Mouse (Mus musculus): ENCODE data around the gene Tpt1. TPM values are rescaled to one million over a fixed set of nuclear protein-coding genes. Genes with fewer than 3 reads are reported as not detected.
"Not testable (repeated sequence)": the region's sequence is repeated elsewhere in the genome, so short reads cannot be mapped to it uniquely, and the experiment has no call there.

Gene Tpt1
- polyA plus RNA-seq, 1 experiment from 2014 or later = 1,072 TPM

DNA sequence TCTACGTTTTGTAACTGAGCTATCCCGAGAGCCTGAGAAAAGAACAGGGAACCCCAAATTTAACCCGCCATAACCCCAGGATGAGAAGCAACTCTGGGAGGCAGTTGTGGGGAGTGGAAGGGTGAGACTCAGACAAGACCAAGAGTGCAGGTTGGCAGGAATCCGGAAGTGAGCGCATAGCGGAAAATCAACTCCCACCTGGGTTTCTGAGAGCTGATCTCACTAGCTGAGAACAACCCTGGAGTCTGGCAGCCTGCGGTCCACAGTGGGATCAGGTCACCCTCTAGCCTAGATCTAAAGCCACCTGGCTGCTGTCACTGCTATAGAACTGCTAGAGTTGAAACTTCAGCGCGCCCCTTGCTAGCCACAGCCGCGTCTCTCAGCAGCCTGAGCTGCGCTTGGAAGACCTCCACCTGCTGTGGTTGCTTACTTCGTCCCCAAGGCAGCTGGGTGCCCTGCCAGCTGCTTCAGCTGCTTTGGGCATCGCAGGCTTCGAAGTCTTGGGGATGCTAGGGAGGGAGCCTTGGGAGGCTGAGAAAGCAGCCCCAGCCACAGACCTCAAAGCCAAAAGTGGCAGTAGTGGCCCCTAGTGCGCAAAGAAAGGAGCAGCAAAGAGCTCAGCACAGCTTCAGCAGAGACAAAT lies 10.0 kb upstream of the Tpt1 start:
- peak; percentile 48; the same call in 1 of the 2 replicates for ATAC-seq (ENCODE audit: low FRiP score)
- Histone ChIP-seq H3K27me3 (ENCODE audit: control insufficient read depth, insufficient read depth, low read length) (no peaks in the 10 kb centered on the region), H3K4me2 (replicated peaks; ENCODE audit: low read depth, low read length) (peak overlapping the region; percentile 64), H3K9ac (ENCODE audit: low read depth, low read length) (peak overlapping the region; percentile 77), H3K27ac (ENCODE audit: low read depth, low read length) (peak overlapping the region; percentile 80), H3K4me1 (replicated peaks; ENCODE audit: control insufficient read depth, insufficient read depth, low read length) (no peaks in the 10 kb centered on the region; the same call in 1 of the 2 replicates), H3K36me3 (ENCODE audit: control insufficient read depth, insufficient read depth, low read length) (no peaks in the 10 kb centered on the region), H3K4me3 (ENCODE audit: low read depth, low read length) (peak overlapping the region; percentile 43), H3K9me3 (ENCODE audit: control insufficient read depth, low read length) (no peaks in the 10 kb centered on the region)
- no peak for DNase-seq (ENCODE audit: low spot score)
- under 1% methylated on average over 16 of the region's 16 CpGs for WGBS

DNA sequence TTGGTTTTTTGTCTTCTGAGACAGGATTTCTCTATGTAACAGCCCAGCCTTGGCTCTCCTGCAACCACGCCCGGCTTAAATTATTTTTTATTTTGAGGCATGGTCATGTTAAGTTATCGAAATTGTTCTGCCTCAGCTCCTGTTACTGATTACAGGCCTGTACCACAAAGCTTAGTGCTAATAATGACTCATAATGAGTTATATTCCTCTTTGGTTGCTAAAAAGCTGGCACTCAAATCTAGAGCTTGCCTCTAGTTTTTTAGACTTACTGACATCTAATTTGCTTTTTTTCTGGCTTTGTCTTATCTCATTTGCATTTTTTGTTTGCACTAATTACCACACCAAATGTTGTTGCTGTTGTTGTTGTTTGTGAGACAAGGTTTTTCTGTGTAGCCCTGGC lies 8.3 kb upstream of the Tpt1 start:
- Histone ChIP-seq H3K4me3 (ENCODE audit: low read depth, low read length) (no peak overlapping the region), H3K27me3 (ENCODE audit: control insufficient read depth, insufficient read depth, low read length) (no peaks in the 10 kb centered on the region), H3K27ac (ENCODE audit: low read depth, low read length) (no peak overlapping the region), H3K4me1 (replicated peaks; ENCODE audit: control insufficient read depth, insufficient read depth, low read length) (no peaks in the 10 kb centered on the region; the same call in 1 of the 2 replicates), H3K36me3 (ENCODE audit: control insufficient read depth, insufficient read depth, low read length) (no peaks in the 10 kb centered on the region), H3K9me3 (ENCODE audit: control insufficient read depth, low read length) (no peaks in the 10 kb centered on the region), H3K4me2 (replicated peaks; ENCODE audit: low read depth, low read length) (no peak overlapping the region), H3K9ac (ENCODE audit: low read depth, low read length) (no peak overlapping the region)
- no peak for DNase-seq (ENCODE audit: low spot score)
- 94% methylated on average over 3 of the region's 3 CpGs for WGBS
- no peak for ATAC-seq (ENCODE audit: low FRiP score)

DNA sequence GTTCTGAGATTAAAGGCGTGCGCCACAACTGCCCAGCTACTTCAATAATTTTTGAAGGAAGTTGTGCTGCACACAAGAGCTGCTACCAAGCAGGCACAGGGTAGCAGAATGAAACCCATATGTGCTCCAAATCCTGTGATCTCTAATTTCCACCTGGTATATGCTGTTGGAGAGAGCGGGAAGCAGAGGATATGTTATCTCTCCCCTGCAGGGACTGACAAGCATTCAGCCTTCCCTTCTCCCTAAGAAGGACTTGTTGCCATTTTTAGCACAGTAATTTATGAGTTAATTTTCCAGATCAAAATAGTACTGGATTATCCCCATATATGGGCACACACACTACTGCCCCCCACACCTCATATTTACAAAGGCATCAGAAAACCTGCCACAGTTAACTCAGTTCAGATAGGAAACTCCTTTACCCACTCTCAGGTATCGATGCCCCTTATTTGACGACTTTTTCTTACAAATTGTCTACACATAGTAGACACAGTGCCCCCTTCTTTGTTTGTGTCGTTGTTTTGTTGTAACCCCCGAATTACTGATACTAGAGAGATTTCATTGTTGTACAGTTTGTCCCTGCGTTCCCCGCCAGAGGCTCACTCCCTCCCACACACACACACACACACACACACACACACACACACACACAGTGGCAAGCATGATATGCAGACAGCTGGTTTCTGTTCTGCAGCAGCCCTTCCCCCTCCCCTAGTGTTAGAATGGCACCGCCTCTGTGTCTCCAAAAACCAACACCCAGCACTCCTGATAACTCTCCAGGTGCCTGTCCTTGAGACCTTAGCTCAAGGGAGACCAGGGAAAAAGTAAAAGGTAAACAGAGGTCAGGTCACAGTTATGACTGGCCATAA lies 7.6 kb upstream of the Tpt1 start:
- Histone ChIP-seq H3K27me3 (ENCODE audit: control insufficient read depth, insufficient read depth, low read length) (no peaks in the 10 kb centered on the region), H3K4me3 (ENCODE audit: low read depth, low read length) (no peak overlapping the region), H3K4me2 (replicated peaks; ENCODE audit: low read depth, low read length) (no peak overlapping the region), H3K36me3 (ENCODE audit: control insufficient read depth, insufficient read depth, low read length) (no peaks in the 10 kb centered on the region), H3K9me3 (ENCODE audit: control insufficient read depth, low read length) (no peaks in the 10 kb centered on the region), H3K4me1 (replicated peaks; ENCODE audit: control insufficient read depth, insufficient read depth, low read length) (no peaks in the 10 kb centered on the region; the same call in 1 of the 2 replicates), H3K9ac (ENCODE audit: low read depth, low read length) (no peak overlapping the region), H3K27ac (ENCODE audit: low read depth, low read length) (no peak overlapping the region)
- no peak for ATAC-seq (ENCODE audit: low FRiP score)
- DNase-seq (ENCODE audit: low spot score) = no peak
- 74% methylated on average over 10 of the region's 10 CpGs for WGBS

DNA sequence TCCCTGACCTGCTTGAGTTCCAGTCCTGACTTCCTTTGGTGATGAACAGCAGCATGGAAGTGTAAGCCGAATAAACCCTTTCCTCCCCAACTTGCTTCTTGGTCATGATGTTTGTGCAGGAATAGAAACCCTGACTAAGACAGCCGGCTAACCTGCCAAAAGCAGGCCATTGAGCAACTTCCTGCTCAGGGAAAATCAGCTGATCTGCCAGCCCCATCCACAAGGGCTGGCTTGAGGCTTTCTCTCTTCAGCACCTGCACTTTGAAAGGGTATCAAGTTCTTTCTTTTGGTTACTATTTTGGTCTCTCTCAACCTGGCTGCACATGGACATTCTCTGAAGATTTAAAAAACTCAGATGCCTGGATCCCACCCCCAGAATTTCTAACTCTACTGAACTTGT lies 3.1 kb upstream of the Tpt1 start:
- not testable (repeated sequence) for ATAC-seq (ENCODE audit: low FRiP score); H3K27ac ChIP-seq (ENCODE audit: low read depth, low read length); H3K4me2 ChIP-seq (replicated peaks; ENCODE audit: low read depth, low read length); H3K36me3 ChIP-seq (ENCODE audit: control insufficient read depth, insufficient read depth, low read length); H3K4me1 ChIP-seq (replicated peaks; ENCODE audit: control insufficient read depth, insufficient read depth, low read length); H3K4me3 ChIP-seq (ENCODE audit: low read depth, low read length); H3K9ac ChIP-seq (ENCODE audit: low read depth, low read length); H3K27me3 ChIP-seq (ENCODE audit: control insufficient read depth, insufficient read depth, low read length); DNase-seq (ENCODE audit: low spot score); H3K9me3 ChIP-seq (ENCODE audit: control insufficient read depth, low read length)
- 79% methylated on average over 1 of the region's 2 CpGs for WGBS

DNA sequence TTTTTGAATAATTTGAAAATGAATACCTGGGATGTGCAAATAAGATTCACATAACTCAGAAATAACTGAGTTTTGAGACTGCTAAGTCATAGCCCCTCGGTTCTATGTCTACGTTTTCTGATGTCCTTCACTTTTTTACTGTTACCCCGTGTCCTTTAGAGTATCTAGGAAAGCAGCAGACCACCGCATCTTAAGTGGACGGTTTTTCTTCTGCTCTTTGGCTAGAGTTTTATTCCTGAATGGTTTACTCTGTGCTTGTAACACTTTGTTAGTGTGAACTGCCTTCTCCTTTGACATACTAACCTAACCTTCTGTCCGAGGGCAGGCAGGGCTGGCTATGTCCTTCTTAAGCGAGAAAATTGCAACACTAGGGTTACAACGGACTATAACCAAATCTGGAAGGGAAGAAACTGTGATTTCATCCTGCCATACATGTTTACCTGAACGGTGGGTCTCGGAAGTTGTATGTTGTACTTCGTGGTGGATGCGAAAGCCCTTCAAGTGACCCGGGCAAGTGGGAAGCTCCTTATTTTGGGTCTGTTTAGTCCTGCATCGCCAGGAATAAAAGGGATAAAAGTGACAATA lies 690 bp upstream of the Tpt1 start:
- H3K27me3 ChIP-seq (ENCODE audit: control insufficient read depth, insufficient read depth, low read length) = no peaks in the 10 kb centered on the region
- H3K4me1 ChIP-seq (replicated peaks; ENCODE audit: control insufficient read depth, insufficient read depth, low read length) = peaks cover 2% of the 10 kb centered on the region
- 9% methylated on average over 14 of the region's 14 CpGs for WGBS
- DNase-seq (ENCODE audit: low spot score) (no peak), ATAC-seq (ENCODE audit: low FRiP score) (no peak)
- H3K27ac ChIP-seq (ENCODE audit: low read depth, low read length) = peak overlapping the region; percentile 96
- H3K36me3 ChIP-seq (ENCODE audit: control insufficient read depth, insufficient read depth, low read length) = peaks cover 17% of the 10 kb centered on the region
- H3K4me3 ChIP-seq (ENCODE audit: low read depth, low read length) = peak overlapping the region; percentile 88
- peak overlapping the region; percentile 78 for H3K4me2 ChIP-seq (replicated peaks; ENCODE audit: low read depth, low read length)
- H3K9me3 ChIP-seq (ENCODE audit: control insufficient read depth, low read length) = no peaks in the 10 kb centered on the region
- peak overlapping the region; percentile 94 for H3K9ac ChIP-seq (ENCODE audit: low read depth, low read length)

DNA sequence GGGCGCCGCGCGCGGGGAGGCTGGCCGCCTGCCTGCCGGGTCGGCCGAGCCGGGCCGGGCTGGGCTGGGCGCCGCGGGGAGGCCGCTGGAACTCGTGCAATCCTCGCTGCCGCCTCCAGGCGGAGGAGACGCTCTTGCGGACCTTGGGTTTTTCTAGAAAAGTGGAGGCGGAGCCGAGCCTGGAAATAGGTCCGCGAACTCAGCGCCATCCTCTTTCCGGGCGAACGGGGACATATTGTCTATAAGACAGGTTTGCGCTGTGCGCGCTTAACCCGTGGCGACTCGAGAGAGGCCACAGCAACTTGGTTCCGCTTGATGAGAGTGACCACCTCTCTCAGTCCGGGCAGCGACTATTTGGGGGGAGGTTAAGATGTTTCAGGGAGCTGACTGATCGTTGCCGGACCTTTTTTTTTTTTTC lies 814 bp downstream of the Tpt1 start:
- Histone ChIP-seq H3K9ac (ENCODE audit: low read depth, low read length) (peak overlapping the region; percentile 94), H3K4me1 (replicated peaks; ENCODE audit: control insufficient read depth, insufficient read depth, low read length) (peaks cover 2% of the 10 kb centered on the region), H3K4me3 (ENCODE audit: low read depth, low read length) (peak overlapping the region; percentile 88), H3K27me3 (ENCODE audit: control insufficient read depth, insufficient read depth, low read length) (no peaks in the 10 kb centered on the region), H3K36me3 (ENCODE audit: control insufficient read depth, insufficient read depth, low read length) (peaks cover 17% of the 10 kb centered on the region), H3K4me2 (replicated peaks; ENCODE audit: low read depth, low read length) (peak overlapping the region; percentile 53), H3K9me3 (ENCODE audit: control insufficient read depth, low read length) (no peaks in the 10 kb centered on the region), H3K27ac (ENCODE audit: low read depth, low read length) (peak overlapping the region; percentile 96)
- under 1% methylated on average over 39 of the region's 40 CpGs for WGBS
- ATAC-seq (ENCODE audit: low FRiP score) (peak; percentile 71), DNase-seq (ENCODE audit: low spot score) (peak; percentile 90)

DNA sequence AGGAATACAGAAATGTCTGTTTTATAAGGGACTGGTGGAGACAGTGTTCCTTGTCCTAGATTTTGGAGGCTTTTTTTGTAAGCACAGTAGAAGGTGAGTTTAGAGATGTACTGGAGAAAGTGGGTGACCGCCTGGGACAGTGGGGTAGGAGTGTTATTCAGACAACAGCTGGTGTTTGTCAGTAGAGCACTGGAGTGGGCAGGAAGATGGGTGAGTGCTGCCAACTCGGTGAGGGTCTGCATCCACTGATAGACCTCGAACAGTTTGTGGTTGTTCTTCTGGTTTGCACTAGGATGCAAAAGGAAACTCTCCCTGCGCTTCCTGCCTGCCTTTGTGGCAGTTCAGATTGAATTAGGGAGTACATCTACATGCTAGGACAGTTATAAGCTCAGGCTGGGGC lies 2.8 kb downstream of the Tpt1 start:
- H3K9ac ChIP-seq (ENCODE audit: low read depth, low read length) = no peak overlapping the region
- no peak overlapping the region for H3K4me2 ChIP-seq (replicated peaks; ENCODE audit: low read depth, low read length)
- no peak overlapping the region for H3K4me3 ChIP-seq (ENCODE audit: low read depth, low read length)
- no peaks in the 10 kb centered on the region for H3K27me3 ChIP-seq (ENCODE audit: control insufficient read depth, insufficient read depth, low read length)
- WGBS = 96% methylated on average over 4 of the region's 4 CpGs
- DNase-seq (ENCODE audit: low spot score) (no peak), ATAC-seq (ENCODE audit: low FRiP score) (no peak)
- H3K4me1 ChIP-seq (replicated peaks; ENCODE audit: control insufficient read depth, insufficient read depth, low read length) = peaks cover 2% of the 10 kb centered on the region
- no peaks in the 10 kb centered on the region for H3K9me3 ChIP-seq (ENCODE audit: control insufficient read depth, low read length)
- H3K36me3 ChIP-seq (ENCODE audit: control insufficient read depth, insufficient read depth, low read length) = peaks cover 17% of the 10 kb centered on the region
- H3K27ac ChIP-seq (ENCODE audit: low read depth, low read length) = no peak overlapping the region

DNA sequence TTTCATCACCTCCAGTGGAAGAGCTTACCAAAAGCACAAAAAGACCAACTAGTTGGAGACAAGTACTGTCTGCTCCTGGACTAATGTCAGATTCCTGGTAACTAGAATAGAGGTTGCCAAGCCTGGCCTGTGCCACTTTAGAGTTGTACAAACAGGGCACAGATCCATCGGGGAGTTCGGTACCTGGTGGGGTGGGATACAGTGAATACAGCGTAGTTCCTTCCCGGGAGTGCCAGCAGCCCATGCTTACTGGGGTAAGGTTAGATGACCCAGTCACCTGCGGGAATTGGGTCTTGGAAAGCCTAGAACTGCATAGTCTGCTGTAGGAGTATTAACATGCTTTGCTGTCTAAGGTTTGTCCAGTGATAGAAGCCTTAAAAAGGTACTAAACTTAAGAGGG lies 3.6 kb downstream of the Tpt1 start:
- Histone ChIP-seq H3K27ac (ENCODE audit: low read depth, low read length) (no peak overlapping the region), H3K9me3 (ENCODE audit: control insufficient read depth, low read length) (no peaks in the 10 kb centered on the region), H3K4me1 (replicated peaks; ENCODE audit: control insufficient read depth, insufficient read depth, low read length) (peaks cover 2% of the 10 kb centered on the region), H3K36me3 (ENCODE audit: control insufficient read depth, insufficient read depth, low read length) (peaks cover 17% of the 10 kb centered on the region), H3K4me2 (replicated peaks; ENCODE audit: low read depth, low read length) (no peak overlapping the region), H3K4me3 (ENCODE audit: low read depth, low read length) (no peak overlapping the region), H3K9ac (ENCODE audit: low read depth, low read length) (no peak overlapping the region), H3K27me3 (ENCODE audit: control insufficient read depth, insufficient read depth, low read length) (no peaks in the 10 kb centered on the region)
- 90% methylated on average over 5 of the region's 5 CpGs for WGBS
- ATAC-seq (ENCODE audit: low FRiP score) (no peak), DNase-seq (ENCODE audit: low spot score) (no peak)
